Mouse (Mus musculus) MEL (cell line): Measurements from ENCODE around the gene Zbtb8os. TPM values are rescaled to one million over a fixed set of nuclear protein-coding genes. Genes with fewer than 3 reads are reported as not detected.

Experiments
- DNase-seq: peaks from one replicate; pipeline ENCODE4 v3.0.0; 2011; ENCODE audit warnings: low read depth, low spot score
- H3K27ac ChIP-seq: 2 replicates; pipeline ENCODE4 v1.5.1; 2012; ENCODE audit warnings: low read depth, mild to moderate bottlenecking, control low read depth, low read length, moderate library complexity; ENCODE audit not compliant: control insufficient read depth
- H3K27me3 ChIP-seq, 2 experiments: fragments of 150-350 bp in 1 of 2; sonication (generic) in 1 of 2; 2 replicates each; pipeline ENCODE4 v1.6.1; 2012; ENCODE audit warnings: low read length in 2 of 2, mild to moderate bottlenecking in 2 of 2, improper control_type of control experiment in 1 of 2, moderate library complexity in 1 of 2; ENCODE audit not compliant: insufficient read depth in 2 of 2, control insufficient read depth in 1 of 2
- H3K36me3 ChIP-seq, 2 experiments: 2 replicates each; pipeline ENCODE4 v1.6.1; 2012 to 2014; ENCODE audit warnings: low read length in 2 of 2, improper control_type of control experiment in 1 of 2, inconsistent platforms in 1 of 2, mild to moderate bottlenecking in 1 of 2; ENCODE audit not compliant: insufficient read depth in 2 of 2, control insufficient read depth in 1 of 2
- H3K4me1 ChIP-seq, 2 experiments: fragments of 150-350 bp in 1 of 2; sonication (generic) in 1 of 2; 2 replicates each; pipeline ENCODE4 v1.6.1; 2012; ENCODE audit warnings: low read length in 2 of 2, improper control_type of control experiment in 1 of 2, mild to moderate bottlenecking in 1 of 2; ENCODE audit not compliant: insufficient read depth in 2 of 2, control insufficient read depth in 1 of 2
- H3K4me3 ChIP-seq, 2 experiments: fragments of 150-350 bp in 1 of 2; sonication (generic) in 1 of 2; 2 replicates each; pipeline ENCODE4 v1.5.1; 2012; ENCODE audit warnings: low read depth in 2 of 2, low read length in 2 of 2, mild to moderate bottlenecking in 2 of 2, moderate library complexity in 2 of 2, control low read depth in 1 of 2, improper control_type of control experiment in 1 of 2; ENCODE audit not compliant: control insufficient read depth in 1 of 2, insufficient read depth in 1 of 2
- H3K79me2 ChIP-seq: 2 replicates; pipeline ENCODE4 v1.6.1; 2012; ENCODE audit warnings: mild to moderate bottlenecking, low read length, moderate library complexity; ENCODE audit not compliant: control insufficient read depth, poor library complexity, insufficient read depth
- H3K9ac ChIP-seq: 2 replicates; pipeline ENCODE4 v1.6.1; 2012; ENCODE audit warnings: low read depth, mild to moderate bottlenecking, control low read depth, low read length, moderate library complexity; ENCODE audit not compliant: control insufficient read depth, poor library complexity, severe bottlenecking
- H3K9me3 ChIP-seq: fragments of 150-350 bp; sonication (generic); replicated peaks from 2 replicates; pipeline ENCODE4 v1.6.1; 2012; ENCODE audit warnings: mild to moderate bottlenecking, low read length, improper control_type of control experiment, moderate library complexity; ENCODE audit not compliant: insufficient read depth
- CTCF ChIP-seq, 3 experiments: IDR thresholded peaks in 2 of 3; conservative IDR thresholded peaks in 1 of 3; 2 replicates each; pipeline ENCODE4 v1.5.1; 2011 to 2012; ENCODE audit warnings: low read length in 3 of 3, low read depth in 2 of 3, mild to moderate bottlenecking in 2 of 3, improper control_type of control experiment in 1 of 3, inconsistent platforms in 1 of 3, mixed read lengths in 1 of 3, moderate library complexity in 1 of 3; ENCODE audit not compliant: control insufficient read depth in 1 of 3, insufficient read depth in 1 of 3, poor library complexity in 1 of 3, severe bottlenecking in 1 of 3
- E2F4 ChIP-seq: IDR thresholded peaks from 2 replicates; pipeline ENCODE4 v1.6.1; 2011; ENCODE audit warnings: low read depth, low read length, improper control_type of control experiment, borderline replicate concordance
- EP300 ChIP-seq, 2 experiments: IDR thresholded peaks; 2 replicates each; pipeline ENCODE4 v1.6.1; 2011; ENCODE audit warnings: improper control_type of control experiment in 2 of 2, low read length in 2 of 2, low read depth in 1 of 2, mild to moderate bottlenecking in 1 of 2
- GABPA ChIP-seq: IDR thresholded peaks from 2 replicates; pipeline ENCODE4 v1.6.1; 2012; ENCODE audit warnings: low read depth, mild to moderate bottlenecking, inconsistent platforms, low read length, improper control_type of control experiment, moderate library complexity
- KAT2A ChIP-seq: conservative IDR thresholded peaks from 2 replicates; pipeline ENCODE4 v1.6.1; 2012; ENCODE audit warnings: low read depth, low read length, improper control_type of control experiment, inconsistent platforms
- MAFK ChIP-seq: IDR thresholded peaks from 2 replicates; pipeline ENCODE4 v1.6.1; 2011; ENCODE audit warnings: low read depth, mild to moderate bottlenecking, low read length, improper control_type of control experiment, borderline replicate concordance
- MAZ ChIP-seq: IDR thresholded peaks from 2 replicates; pipeline ENCODE4 v1.6.1; 2012; ENCODE audit warnings: low read depth, mild to moderate bottlenecking, inconsistent platforms, low read length, improper control_type of control experiment
- MEF2A ChIP-seq: IDR thresholded peaks from 2 replicates; pipeline ENCODE4 v1.6.1; 2014; ENCODE audit warnings: low read depth, mild to moderate bottlenecking, inconsistent platforms, low read length, improper control_type of control experiment; ENCODE audit not compliant: poor library complexity, insufficient replicate concordance, severe bottlenecking; ENCODE audit errors: extremely low read depth
- MXI1 ChIP-seq: IDR thresholded peaks from 2 replicates; pipeline ENCODE4 v1.6.1; 2011; ENCODE audit warnings: mild to moderate bottlenecking, low read depth, low read length, improper control_type of control experiment
- MYB ChIP-seq: IDR thresholded peaks from 2 replicates; pipeline ENCODE4 v1.6.1; 2011; ENCODE audit warnings: mild to moderate bottlenecking, low read depth, low read length, improper control_type of control experiment
- MYC ChIP-seq: IDR thresholded peaks from 2 replicates; pipeline ENCODE4 v1.6.1; 2011; ENCODE audit warnings: low read depth, mild to moderate bottlenecking, low read length, improper control_type of control experiment, moderate library complexity
- NRF1 ChIP-seq: IDR thresholded peaks from 2 replicates; pipeline ENCODE4 v1.6.1; 2014; ENCODE audit warnings: low read depth, mild to moderate bottlenecking, inconsistent platforms, low read length, improper control_type of control experiment, moderate library complexity; ENCODE audit not compliant: poor library complexity, insufficient read depth, severe bottlenecking
- POLR2AphosphoS2 ChIP-seq: IDR thresholded peaks from 2 replicates; pipeline ENCODE4 v1.6.1; 2011; ENCODE audit warnings: low read length, improper control_type of control experiment
- RAD21 ChIP-seq: IDR thresholded peaks from 2 replicates; pipeline ENCODE4 v1.6.1; 2011; ENCODE audit warnings: mild to moderate bottlenecking, low read depth, low read length, improper control_type of control experiment
- SIN3A ChIP-seq: IDR thresholded peaks from 2 replicates; pipeline ENCODE4 v1.6.1; 2012; ENCODE audit warnings: low read length, improper control_type of control experiment, inconsistent platforms
- SMC3 ChIP-seq: IDR thresholded peaks from 2 replicates; pipeline ENCODE4 v1.6.1; 2011; ENCODE audit warnings: low read depth, low read length, improper control_type of control experiment
- TCF12 ChIP-seq: IDR thresholded peaks from 2 replicates; pipeline ENCODE4 v1.6.1; 2014; ENCODE audit warnings: low read depth, mild to moderate bottlenecking, inconsistent platforms, low read length, improper control_type of control experiment, moderate library complexity
- ZNF384 ChIP-seq: IDR thresholded peaks from 2 replicates; pipeline ENCODE4 v1.6.1; 2012; ENCODE audit warnings: low read depth, mild to moderate bottlenecking, inconsistent platforms, low read length, improper control_type of control experiment
- polyA plus RNA-seq, 2 experiments: library from polyadenylated mRNA; stranded (reverse) in 1 of 2; unstranded in 1 of 2; fragments of >175 nt in 1 of 2; fragments of >200 nt in 1 of 2; gene quantifications; 2 replicates each; pipeline versions ENCODE4 v1.2.1 to v1.2.4; 2012; ENCODE audit warnings: low replicate concordance in 2 of 2, low read depth in 1 of 2; ENCODE audit not compliant: insufficient read length in 2 of 2, insufficient read depth in 1 of 2, missing spikeins in 1 of 2
- total RNA-seq: library from RNA; depleted of rRNA; stranded (reverse); fragments of 300-350 nt; gene quantifications from 2 replicates; pipeline ENCODE4 v1.2.3, GENCODE M21; 2012

Gene Zbtb8os
- total and polyA plus RNA-seq, 3 experiments, result 16.7 to 22.6 TPM; not detected in 1

GRCm38 (mm10) chr4:129363463-129363862, 28.0 kb downstream of the Zbtb8os start:
- Histone ChIP-seq H3K9ac (no peak overlapping the region), H3K4me1 (no peaks in the 10 kb centered on the region; a peak in 2 of 4 replicates), H3K79me2 (no peaks in the 10 kb centered on the region), H3K4me3 (no peak overlapping the region), H3K9me3 (no peaks in the 10 kb centered on the region), H3K27ac (no peak overlapping the region), H3K36me3 (no peaks in the 10 kb centered on the region), H3K27me3 (no peaks in the 10 kb centered on the region)
- no peak for DNase-seq
- TF ChIP-seq POLR2AphosphoS2 (no peak), MAFK (no peak), MYC (no peak), SIN3A (no peak), CTCF (IDR thresholded peaks at IDR 0.05 in 2 of 3, conservative IDR thresholded peaks at IDR 0.05 in 1 of 3; ENCODE audit: control insufficient read depth in 1 of 3, insufficient read depth in 1 of 3, low read depth in 2 of 3, low read length in 3 of 3, poor library complexity in 1 of 3, severe bottlenecking in 1 of 3) (no peak), SMC3 (no peak), MXI1 (no peak), GABPA (no peak)

- Histone ChIP-seq H3K27ac (no peak overlapping the region), H3K9me3 (no peaks in the 10 kb centered on the region), H3K9ac (no peak overlapping the region), H3K27me3 (no peaks in the 10 kb centered on the region), H3K36me3 (peaks cover 0 to 2% of the 10 kb centered on the region in 2 experiments; a peak in 1 of 4 replicates), H3K79me2 (no peaks in the 10 kb centered on the region), H3K4me1 (peaks cover 0 to 4% of the 10 kb centered on the region in 2 experiments; a peak in 2 of 4 replicates), H3K4me3 (no peak overlapping the region)
- DNase-seq, result no peak
- TF ChIP-seq TCF12, result no peak
- TF ChIP-seq MEF2A, result no peak
- TF ChIP-seq MXI1, result no peak
- no peak for TF ChIP-seq RAD21
- no peak for TF ChIP-seq MAFK
- no peak for TF ChIP-seq KAT2A
- TF ChIP-seq MYC, result no peak
- no peak for TF ChIP-seq EP300 (IDR thresholded peaks at IDR 0.05; ENCODE audit: low read depth in 1 of 2, low read length in 2 of 2)
- TF ChIP-seq NRF1, result no peak
- no peak for TF ChIP-seq ZNF384
- no peak for TF ChIP-seq E2F4
- no peak for TF ChIP-seq MYB
- no peak for TF ChIP-seq MAZ
Measured at GRCm38 (mm10) chr4:129364379-129364778, 28.9 kb downstream of the Zbtb8os start.
